Mouse (Mus musculus): Measurements from ENCODE around the gene Zfp644.

Gene Zfp644

GRCm38 (mm10) chr5:106664910-106665309 is 32.2 kb downstream of the Zfp644 start:
- no peak for DNase-seq (ENCODE audit: low read depth in 2 of 2, low spot score in 2 of 2)

- no peak for DNase-seq (ENCODE audit: low read depth in 2 of 2, low spot score in 2 of 2)
These were observed 36.2 kb downstream of the Zfp644 start for GRCm38 (mm10) chr5:106660867-106661266.

GRCm38 (mm10) chr5:106652790-106653328 is 44.2 kb downstream of the Zfp644 start:
- no peak for DNase-seq (ENCODE audit: low read depth in 2 of 2, low spot score in 2 of 2)

GRCm38 (mm10) chr5:106652220-106652753 is 44.8 kb downstream of the Zfp644 start:
- no peak for DNase-seq (ENCODE audit: low read depth in 2 of 2, low spot score in 2 of 2)

GRCm38 (mm10) chr5:106649995-106650394 is 47.1 kb downstream of the Zfp644 start:
- DNase-seq (ENCODE audit: low read depth in 2 of 2, low spot score in 2 of 2), result no peak

- DNase-seq (ENCODE audit: low read depth in 2 of 2, low spot score in 2 of 2), result no peak
These were observed 47.6 kb downstream of the Zfp644 start for GRCm38 (mm10) chr5:106649441-106649840.

GRCm38 (mm10) chr5:106643434-106643833 is 53.7 kb downstream of the Zfp644 start:
- DNase-seq (ENCODE audit: low read depth in 2 of 2, low spot score in 2 of 2), result no peak

GRCm38 (mm10) chr5:106641876-106642275 is 55.2 kb downstream of the Zfp644 start:
- DNase-seq (ENCODE audit: low read depth in 2 of 2, low spot score in 2 of 2), result no peak

GRCm38 (mm10) chr5:106640235-106640809 is 56.8 kb downstream of the Zfp644 start:
- no peak for DNase-seq (ENCODE audit: low read depth in 2 of 2, low spot score in 2 of 2)

- DNase-seq (ENCODE audit: low read depth in 2 of 2, low spot score in 2 of 2), result no peak
These were observed 57.5 kb downstream of the Zfp644 start for GRCm38 (mm10) chr5:106639627-106640026.

GRCm38 (mm10) chr5:106636423-106636946 is 60.6 kb downstream of the Zfp644 start:
- DNase-seq (ENCODE audit: low read depth in 2 of 2, low spot score in 2 of 2), result no peak

GRCm38 (mm10) chr5:106628369-106629149 is 68.5 kb downstream of the Zfp644 start:
- DNase-seq (ENCODE audit: low read depth in 2 of 2, low spot score in 2 of 2), result no peak

- no peak for DNase-seq (ENCODE audit: low read depth in 2 of 2, low spot score in 2 of 2)
These were observed 73.8 kb downstream of the Zfp644 start for GRCm38 (mm10) chr5:106623337-106623736.

- DNase-seq (ENCODE audit: low read depth in 2 of 2, low spot score in 2 of 2), result no peak
These were observed 74.9 kb downstream of the Zfp644 start for GRCm38 (mm10) chr5:106622193-106622592.

- DNase-seq (ENCODE audit: low read depth in 2 of 2, low spot score in 2 of 2), result no peak
These were observed 76.6 kb downstream of the Zfp644 start for GRCm38 (mm10) chr5:106620446-106620845.

GRCm38 (mm10) chr5:106615006-106615405 is 82.1 kb downstream of the Zfp644 start:
- DNase-seq (ENCODE audit: low read depth in 2 of 2, low spot score in 2 of 2), result no peak

GRCm38 (mm10) chr5:106614570-106614969 is 82.5 kb downstream of the Zfp644 start:
- DNase-seq (ENCODE audit: low read depth in 2 of 2, low spot score in 2 of 2), result no peak

- DNase-seq (ENCODE audit: low read depth in 2 of 2, low spot score in 2 of 2), result no peak
These were observed 84.9 kb downstream of the Zfp644 start for GRCm38 (mm10) chr5:106612151-106612550.

- DNase-seq (ENCODE audit: low read depth in 2 of 2, low spot score in 2 of 2), result no peak
These were observed 88.3 kb downstream of the Zfp644 start, which contains the start of gene Gm17304 for GRCm38 (mm10) chr5:106608798-106609197. Gm17304 (plus strand) TSS chr5:106609098.

GRCm38 (mm10) chr5:106607081-106607480 is 90.0 kb downstream of the Zfp644 start:
- no peak for DNase-seq (ENCODE audit: low read depth in 2 of 2, low spot score in 2 of 2)

- no peak for DNase-seq (ENCODE audit: low read depth in 2 of 2, low spot score in 2 of 2)
These were observed 92.0 kb downstream of the Zfp644 start for GRCm38 (mm10) chr5:106605096-106605495.

- DNase-seq (ENCODE audit: low read depth in 2 of 2, low spot score in 2 of 2), result no peak
These were observed 92.7 kb downstream of the Zfp644 start for GRCm38 (mm10) chr5:106604381-106604780.

All from CD8-positive naive resting alpha-beta T cell, adult 2 months (primary cell).